Mouse (Mus musculus) kidney, postnatal 0 days (tissue): Measurements from ENCODE around the gene Hormad2. TPM values are rescaled to one million over a fixed set of nuclear protein-coding genes. Genes with fewer than 3 reads are reported as not detected.

Experiments
- ATAC-seq: fragments of 200-750 bp; cut with Nextera tagmentation; replicated peaks from 2 replicates; pipeline ENCODE4 v1.8.0; 2017; ENCODE audit warnings: low read depth, moderate number of reproducible peaks, moderate TSS enrichment, moderate library complexity; ENCODE audit not compliant: low FRiP score
- DNase-seq: peaks from one replicate; pipeline ENCODE4 v3.0.0-alpha.2; 2016; ENCODE audit warnings: low spot score
- H3K27ac ChIP-seq: fragments of 300-500 bp; sonication (generic); 2 replicates; pipeline ENCODE4 v1.5.1; 2014; ENCODE audit warnings: mild to moderate bottlenecking
- H3K27me3 ChIP-seq: fragments of 300-500 bp; sonication (generic); 2 replicates; pipeline ENCODE4 v1.6.1; 2014; ENCODE audit warnings: low read length, mixed read lengths; ENCODE audit not compliant: insufficient read depth
- H3K36me3 ChIP-seq: fragments of 300-500 bp; sonication (generic); 2 replicates; pipeline ENCODE4 v1.6.1; 2014; ENCODE audit warnings: low read length, mixed read lengths; ENCODE audit not compliant: insufficient read depth
- H3K4me1 ChIP-seq: fragments of 300-500 bp; sonication (generic); replicated peaks from 2 replicates; pipeline ENCODE4 v1.6.1; 2014; ENCODE audit warnings: antibody characterized with exemption, low read length, mixed read lengths; ENCODE audit not compliant: insufficient read depth
- H3K4me2 ChIP-seq: fragments of 300-500 bp; sonication (generic); 2 replicates; pipeline ENCODE4 v1.6.1; 2014; ENCODE audit warnings: mild to moderate bottlenecking, low read length, moderate library complexity, mixed read lengths
- H3K4me3 ChIP-seq: fragments of 300-500 bp; sonication (generic); replicated peaks from 2 replicates; pipeline ENCODE4 v1.5.1; 2014; ENCODE audit warnings: low read depth, low read length
- H3K9ac ChIP-seq: fragments of 300-500 bp; sonication (generic); 2 replicates; pipeline ENCODE4 v1.6.1; 2014; ENCODE audit warnings: low read depth, low read length
- H3K9me3 ChIP-seq: fragments of 300-500 bp; sonication (generic); replicated peaks from 2 replicates; pipeline ENCODE4 v1.6.1; 2016; ENCODE audit warnings: low read length, inconsistent platforms, mixed read lengths
- CTCF ChIP-seq: IDR thresholded peaks from 2 replicates; pipeline ENCODE4 v1.5.1; 2016; ENCODE audit warnings: antibody characterized with exemption, low read depth, mild to moderate bottlenecking, moderate library complexity
- WGBS: fragments of 180-500 bp; shearing (Covaris S2); extraction: QIAGEN DNeasy Blood & Tissue Kit; methylation state at CpG from one replicate; pipeline ENCODE4 v1.1.7; 2014; 5-methylcytosine and 5-hydroxymethylcytosine counted together
- polyA plus RNA-seq: library from polyadenylated mRNA; unstranded; fragments of >200 nt; fragmentation: Nextera tagmentation; extraction: Ambion mirVana; gene quantifications from 2 replicates; pipeline ENCODE4 v1.2.1, GENCODE M21; 2015

The Hormad2 gene
- polyA plus RNA-seq, 1 experiment from 2014 or later = 0.26 TPM

GRCm38 (mm10) chr11:4454895-4455535 lies 14.1 kb upstream of the Hormad2 start:
- TF ChIP-seq CTCF = no peak
- H3K9me3 ChIP-seq = no peaks in the 10 kb centered on the region

GRCm38 (mm10) chr11:4452467-4453184 lies 11.7 kb upstream of the Hormad2 start:
- H3K27ac ChIP-seq = no peak overlapping the region
- WGBS = 85% methylated on average over 12 of the region's 12 CpGs
- no peaks in the 10 kb centered on the region for H3K4me1 ChIP-seq
- no peaks in the 10 kb centered on the region for H3K9me3 ChIP-seq
- H3K4me3 ChIP-seq = no peak overlapping the region
- DNase-seq (no peak), ATAC-seq (no peak)
- no peak overlapping the region for H3K9ac ChIP-seq
- TF ChIP-seq CTCF = no peak
- H3K27me3 ChIP-seq = no peaks in the 10 kb centered on the region
- H3K4me2 ChIP-seq = no peak overlapping the region
- H3K36me3 ChIP-seq = no peaks in the 10 kb centered on the region

More at GRCm38 (mm10) chr11:4454895-4455535, 14.1 kb upstream of the Hormad2 start:
- Histone ChIP-seq H3K36me3 (no peaks in the 10 kb centered on the region), H3K4me1 (no peaks in the 10 kb centered on the region), H3K4me2 (no peak overlapping the region), H3K27me3 (no peaks in the 10 kb centered on the region), H3K4me3 (no peak overlapping the region), H3K9ac (no peak overlapping the region), H3K27ac (no peak overlapping the region)
- 81% methylated on average over 8 of the region's 8 CpGs for WGBS
- DNase-seq (no peak), ATAC-seq (no peak)

GRCm38 (mm10) chr11:4451116-4451515 lies 10.2 kb upstream of the Hormad2 start:
- Histone ChIP-seq H3K4me2 (no peak overlapping the region), H3K36me3 (no peaks in the 10 kb centered on the region), H3K9me3 (no peaks in the 10 kb centered on the region), H3K4me1 (no peaks in the 10 kb centered on the region), H3K27me3 (no peaks in the 10 kb centered on the region), H3K27ac (no peak overlapping the region), H3K4me3 (no peak overlapping the region), H3K9ac (no peak overlapping the region)
- 25% methylated on average over 9 of the region's 9 CpGs for WGBS
- DNase-seq (peak; percentile 78), ATAC-seq (no peak)
- peak; percentile 76 for TF ChIP-seq CTCF

GRCm38 (mm10) chr11:4446195-4446868 lies 5.4 kb upstream of the Hormad2 start:
- H3K9me3 ChIP-seq = no peaks in the 10 kb centered on the region
- no peak for ATAC-seq

GRCm38 (mm10) chr11:4442280-4442679 lies 1.4 kb upstream of the Hormad2 start:
- no peak overlapping the region for H3K27ac ChIP-seq
- ATAC-seq = no peak
- WGBS = 26% methylated on average over 1 of the region's 1 CpGs

More at GRCm38 (mm10) chr11:4446195-4446868, 5.4 kb upstream of the Hormad2 start:
- no peak overlapping the region for H3K4me2 ChIP-seq
- H3K4me3 ChIP-seq = no peak overlapping the region
- no peak for TF ChIP-seq CTCF
- DNase-seq = no peak
- no peaks in the 10 kb centered on the region for H3K4me1 ChIP-seq
- H3K9ac ChIP-seq = no peak overlapping the region
- H3K27me3 ChIP-seq = no peaks in the 10 kb centered on the region
- 88% methylated on average over 9 of the region's 9 CpGs for WGBS
- H3K36me3 ChIP-seq = no peaks in the 10 kb centered on the region
- no peak overlapping the region for H3K27ac ChIP-seq

GRCm38 (mm10) chr11:4438211-4438610 lies 2.7 kb downstream of the Hormad2 start:
- Histone ChIP-seq H3K9ac (no peak overlapping the region), H3K27ac (no peak overlapping the region), H3K27me3 (no peaks in the 10 kb centered on the region), H3K9me3 (no peaks in the 10 kb centered on the region), H3K4me1 (no peaks in the 10 kb centered on the region), H3K36me3 (no peaks in the 10 kb centered on the region), H3K4me2 (no peak overlapping the region), H3K4me3 (no peak overlapping the region)
- no peak for TF ChIP-seq CTCF
- ATAC-seq (no peak), DNase-seq (no peak)
- WGBS = 53% methylated on average over 2 of the region's 2 CpGs

More at GRCm38 (mm10) chr11:4442280-4442679, 1.4 kb upstream of the Hormad2 start:
- no peaks in the 10 kb centered on the region for H3K27me3 ChIP-seq
- no peak overlapping the region for H3K4me2 ChIP-seq
- no peak for TF ChIP-seq CTCF
- no peaks in the 10 kb centered on the region for H3K4me1 ChIP-seq
- no peak overlapping the region for H3K9ac ChIP-seq
- H3K9me3 ChIP-seq = no peaks in the 10 kb centered on the region
- H3K36me3 ChIP-seq = no peaks in the 10 kb centered on the region
- no peak overlapping the region for H3K4me3 ChIP-seq
- no peak for DNase-seq
